Mouse (Mus musculus) kidney, embryonic 15.5 days (tissue): ENCODE data around the gene Fcrlb. TPM values are rescaled to one million over a fixed set of nuclear protein-coding genes. Genes with fewer than 3 reads are reported as not detected.

ENCODE experiments used
- ATAC-seq: fragments of 200-750 bp; cut with Nextera tagmentation; replicated peaks from 2 replicates; pipeline ENCODE4 v1.8.0; 2017; ENCODE audit warnings: moderate TSS enrichment; ENCODE audit not compliant: low FRiP score
- H3K27ac ChIP-seq: fragments of 300-500 bp; sonication (generic); 2 replicates; pipeline ENCODE4 v1.5.1; 2015; ENCODE audit warnings: mild to moderate bottlenecking, inconsistent platforms
- H3K27me3 ChIP-seq: fragments of 300-500 bp; sonication (generic); 2 replicates; pipeline ENCODE4 v1.6.1; 2015; ENCODE audit warnings: inconsistent platforms
- H3K36me3 ChIP-seq: fragments of 300-500 bp; sonication (generic); 2 replicates; pipeline ENCODE4 v1.6.1; 2015; ENCODE audit warnings: inconsistent platforms
- H3K4me1 ChIP-seq: fragments of 300-500 bp; sonication (generic); 2 replicates; pipeline ENCODE4 v1.6.1; 2015; ENCODE audit warnings: inconsistent platforms
- H3K4me2 ChIP-seq: fragments of 300-500 bp; sonication (generic); 2 replicates; pipeline ENCODE4 v1.6.1; 2015; ENCODE audit warnings: moderate library complexity, mild to moderate bottlenecking, inconsistent platforms
- H3K4me3 ChIP-seq: fragments of 300-500 bp; sonication (generic); replicated peaks from 2 replicates; pipeline ENCODE4 v1.5.1; 2015; ENCODE audit warnings: mild to moderate bottlenecking, inconsistent platforms
- H3K9ac ChIP-seq: fragments of 300-500 bp; sonication (generic); 2 replicates; pipeline ENCODE4 v1.6.1; 2015; ENCODE audit warnings: mild to moderate bottlenecking, inconsistent platforms
- H3K9me3 ChIP-seq: fragments of 300-500 bp; sonication (generic); replicated peaks from 2 replicates; pipeline ENCODE4 v1.6.1; 2016; ENCODE audit warnings: inconsistent platforms
- WGBS: fragments of 180-500 bp; shearing (Covaris S2); methylation state at CpG from one replicate; pipeline ENCODE4 v1.1.7; 2015; ENCODE audit warnings: mixed read lengths; 5-methylcytosine and 5-hydroxymethylcytosine counted together
- polyA plus RNA-seq: library from polyadenylated mRNA; unstranded; fragments of >200 nt; fragmentation: Nextera tagmentation; extraction: Ambion mirVana; gene quantifications from 2 replicates; pipeline ENCODE4 v1.2.1, GENCODE M21; 2015

The Fcrlb gene
- polyA plus RNA-seq, 1 experiment from 2014 or later: not detected

GRCm38 (mm10) chr1:170865406-170865805, 47.3 kb downstream of the Fcrlb start:
- WGBS: 79% methylated on average over 5 of the region's 5 CpGs
- no peak for ATAC-seq
- H3K4me3 ChIP-seq: no peak overlapping the region
- no peaks in the 10 kb centered on the region for H3K9me3 ChIP-seq
- H3K27me3 ChIP-seq: no peaks in the 10 kb centered on the region
- no peak overlapping the region for H3K9ac ChIP-seq
- H3K36me3 ChIP-seq: no peaks in the 10 kb centered on the region
- no peak overlapping the region for H3K4me2 ChIP-seq
- H3K27ac ChIP-seq: no peak overlapping the region
- H3K4me1 ChIP-seq: peaks cover 17% of the 10 kb centered on the region

GRCm38 (mm10) chr1:170864754-170865153, 48.0 kb downstream of the Fcrlb start:
- ATAC-seq: no peak
- H3K27me3 ChIP-seq: no peaks in the 10 kb centered on the region
- H3K27ac ChIP-seq: no peak overlapping the region

GRCm38 (mm10) chr1:170864234-170864633, 48.5 kb downstream of the Fcrlb start:
- H3K36me3 ChIP-seq: no peaks in the 10 kb centered on the region
- no peak overlapping the region for H3K4me2 ChIP-seq
- H3K27ac ChIP-seq: no peak overlapping the region
- H3K27me3 ChIP-seq: no peaks in the 10 kb centered on the region
- peaks cover 17% of the 10 kb centered on the region for H3K4me1 ChIP-seq
- ATAC-seq: no peak
- H3K4me3 ChIP-seq: no peak overlapping the region
- no peaks in the 10 kb centered on the region for H3K9me3 ChIP-seq
- no peak overlapping the region for H3K9ac ChIP-seq

More at GRCm38 (mm10) chr1:170864754-170865153, 48.0 kb downstream of the Fcrlb start:
- Histone ChIP-seq H3K36me3 (no peaks in the 10 kb centered on the region), H3K4me3 (no peak overlapping the region), H3K4me1 (peaks cover 17% of the 10 kb centered on the region), H3K9ac (no peak overlapping the region), H3K4me2 (no peak overlapping the region), H3K9me3 (no peaks in the 10 kb centered on the region)
- 70% methylated on average over 3 of the region's 3 CpGs for WGBS

- no peak overlapping the region for H3K27ac ChIP-seq
- no peak overlapping the region for H3K4me2 ChIP-seq
- H3K9me3 ChIP-seq: no peaks in the 10 kb centered on the region
- no peaks in the 10 kb centered on the region for H3K27me3 ChIP-seq
- H3K36me3 ChIP-seq: no peaks in the 10 kb centered on the region
- H3K4me1 ChIP-seq: peaks cover 17% of the 10 kb centered on the region
- 63% methylated on average over 4 of the region's 4 CpGs for WGBS
- no peak overlapping the region for H3K4me3 ChIP-seq
- H3K9ac ChIP-seq: no peak overlapping the region
- ATAC-seq: no peak
Measured at GRCm38 (mm10) chr1:170863033-170863432, 49.7 kb downstream of the Fcrlb start.

- no peak overlapping the region for H3K9ac ChIP-seq
- H3K36me3 ChIP-seq: no peaks in the 10 kb centered on the region
- H3K4me3 ChIP-seq: no peak overlapping the region
- WGBS: 58% methylated on average over 3 of the region's 3 CpGs
- H3K9me3 ChIP-seq: no peaks in the 10 kb centered on the region
- H3K4me2 ChIP-seq: no peak overlapping the region
- no peak for ATAC-seq
- H3K27me3 ChIP-seq: no peaks in the 10 kb centered on the region
- H3K4me1 ChIP-seq: peaks cover 17% of the 10 kb centered on the region
- H3K27ac ChIP-seq: no peak overlapping the region
Measured at GRCm38 (mm10) chr1:170862435-170862717, 50.4 kb downstream of the Fcrlb start.

- no peak for ATAC-seq
- Histone ChIP-seq H3K4me2 (no peak overlapping the region), H3K27ac (no peak overlapping the region), H3K9ac (no peak overlapping the region), H3K36me3 (no peaks in the 10 kb centered on the region), H3K4me3 (no peak overlapping the region), H3K9me3 (no peaks in the 10 kb centered on the region), H3K4me1 (peaks cover 14% of the 10 kb centered on the region), H3K27me3 (no peaks in the 10 kb centered on the region)
- 66% methylated on average over 13 of the region's 13 CpGs for WGBS
Measured at GRCm38 (mm10) chr1:170861671-170862434, 50.9 kb downstream of the Fcrlb start.

- H3K27me3 ChIP-seq: no peaks in the 10 kb centered on the region
- H3K9me3 ChIP-seq: no peaks in the 10 kb centered on the region
- no peak for ATAC-seq
- no peak overlapping the region for H3K9ac ChIP-seq
- 84% methylated on average over 2 of the region's 2 CpGs for WGBS
- no peaks in the 10 kb centered on the region for H3K36me3 ChIP-seq
- H3K4me2 ChIP-seq: no peak overlapping the region
- H3K27ac ChIP-seq: no peak overlapping the region
- H3K4me3 ChIP-seq: no peak overlapping the region
- H3K4me1 ChIP-seq: peaks cover 11% of the 10 kb centered on the region; the same call in 1 of the 2 replicates
Measured at GRCm38 (mm10) chr1:170858872-170859271, 53.9 kb downstream of the Fcrlb start.

- no peak for ATAC-seq
- Histone ChIP-seq H3K36me3 (no peaks in the 10 kb centered on the region), H3K9me3 (no peaks in the 10 kb centered on the region), H3K27me3 (no peaks in the 10 kb centered on the region), H3K9ac (no peak overlapping the region), H3K4me1 (peaks cover 5% of the 10 kb centered on the region; the same call in 1 of the 2 replicates), H3K4me3 (no peak overlapping the region), H3K27ac (no peak overlapping the region), H3K4me2 (no peak overlapping the region)
- 84% methylated on average over 2 of the region's 2 CpGs for WGBS
Measured at GRCm38 (mm10) chr1:170857369-170857768, 55.4 kb downstream of the Fcrlb start.

Other genes with a start within 250 kb of the Fcrlb start
- 9.1 and 9.2 TPM in 2 replicates for gene Atf6, start 45.2 kb downstream of the Fcrlb start, polyA plus RNA-seq
- gene Gm26620, start 27.9 kb downstream of the Fcrlb start, polyA plus RNA-seq: 0.22 and 0.31 TPM in 2 replicates
- 35.0 and 39.7 TPM in 2 replicates for gene Dusp12, start 27.4 kb downstream of the Fcrlb start, polyA plus RNA-seq
- not detected in 2 replicates for gene Fcrla, start 14.6 kb upstream of the Fcrlb start, polyA plus RNA-seq
- 1.8 and 2.8 TPM in 2 replicates for gene Fcgr2b, start 63.6 kb upstream of the Fcrlb start, polyA plus RNA-seq
- gene Fcgr4, start 106.0 kb upstream of the Fcrlb start, polyA plus RNA-seq: 1.2 and 1.3 TPM in 2 replicates
- gene Fcgr3, start 152.0 kb upstream of the Fcrlb start, polyA plus RNA-seq: 7.8 and 10.5 TPM in 2 replicates
- 2.0 and 2.1 TPM in 2 replicates for gene Cfap126, start 201.0 kb upstream of the Fcrlb start, polyA plus RNA-seq
- gene Sdhc, start 237.7 kb upstream of the Fcrlb start, polyA plus RNA-seq: 307 and 309 TPM in 2 replicates
- gene Mpz, start 237.8 kb upstream of the Fcrlb start, polyA plus RNA-seq: 0.86 and 0.99 TPM in 2 replicates